Mouse (Mus musculus) hematopoietic multipotent progenitor cell, adult 10-12 weeks (in vitro differentiated cells): ENCODE data around the gene Ncam2. TPM values are rescaled to one million over a fixed set of nuclear protein-coding genes. Genes with fewer than 3 reads are reported as not detected.

Experiments
- polyA plus RNA-seq: library from polyadenylated mRNA; stranded (reverse); fragments of >175 nt; gene quantifications from 2 replicates; pipeline ENCODE4 v1.2.3, GENCODE M21; 2012; ENCODE audit warnings: low replicate concordance

Gene Ncam2
- polyA plus RNA-seq, result not detected in 2 replicates

DNA sequence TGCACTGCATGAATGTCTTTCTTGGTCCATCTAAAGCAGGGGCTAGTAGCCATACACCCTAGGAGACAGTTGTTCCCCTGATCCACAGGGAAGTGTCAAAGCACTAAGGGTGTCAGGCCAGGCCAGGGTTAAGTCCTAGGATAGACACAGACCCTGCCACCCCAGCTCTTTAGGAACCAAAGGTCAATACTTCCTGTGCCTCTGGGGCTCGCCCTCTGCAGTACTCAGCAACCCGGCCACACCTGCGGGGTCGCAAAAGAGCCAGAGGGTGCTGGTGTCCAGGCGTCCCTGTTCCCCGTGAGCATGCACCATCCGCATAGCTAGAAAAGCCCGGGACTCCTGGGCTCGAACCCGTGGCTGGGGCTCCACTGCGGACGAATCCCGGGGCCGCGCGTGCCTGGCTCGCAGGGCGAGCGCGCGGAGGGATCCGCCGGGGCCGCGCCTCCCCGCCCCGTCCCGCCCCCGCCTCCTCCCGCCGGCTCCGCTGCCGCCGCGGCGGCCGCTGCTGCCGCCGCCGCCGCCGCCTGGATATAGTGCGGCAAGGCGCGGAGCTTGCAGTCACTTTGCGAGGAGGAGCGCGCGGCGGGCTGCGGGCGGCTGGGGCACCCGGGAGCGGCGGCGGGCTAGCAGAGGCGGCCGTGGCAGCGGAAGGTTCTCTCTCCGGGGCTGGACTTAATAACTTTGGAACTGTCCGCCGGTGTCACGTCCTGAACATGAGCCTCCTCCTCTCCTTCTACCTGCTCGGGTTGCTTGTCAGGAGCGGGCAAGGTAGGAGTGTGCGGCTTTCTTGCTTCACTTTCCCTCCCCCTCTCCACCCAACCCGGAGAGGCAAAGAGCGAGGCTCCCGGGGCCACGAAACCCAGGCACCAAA is at the start of gene Ncam2:
Gene Ncam2 (plus strand): TSS at position 497 of the 871 bp plus-strand sequence.

